Mouse (Mus musculus) CH12.LX (cell line): Measurements from ENCODE around the gene Sik3. TPM values are rescaled to one million over a fixed set of nuclear protein-coding genes. Genes with fewer than 3 reads are reported as not detected.
"Not testable (repeated sequence)": the region's sequence is repeated elsewhere in the genome, so short reads cannot be mapped to it uniquely, and the experiment has no call there.

Experiments used
- DNase-seq: peaks from one replicate; pipeline ENCODE4 v3.0.0-alpha.2; 2013; ENCODE audit errors: extremely low read depth
- H3K27ac ChIP-seq: 2 replicates; pipeline ENCODE4 v1.5.1; 2012; ENCODE audit warnings: low read depth, mild to moderate bottlenecking, control low read depth, moderate library complexity; ENCODE audit not compliant: insufficient read depth
- H3K27me3 ChIP-seq: replicated peaks from 2 replicates; pipeline ENCODE3; 2012; ENCODE audit warnings: inconsistent platforms
- H3K36me3 ChIP-seq, 2 experiments: replicated peaks in 1 of 2; 2 replicates each; pipeline versions ENCODE3 to v1.6.1; 2012; ENCODE audit warnings: inconsistent platforms in 1 of 2, low read length in 1 of 2, mild to moderate bottlenecking in 1 of 2, mixed read lengths in 1 of 2, moderate library complexity in 1 of 2; ENCODE audit not compliant: control insufficient read depth in 1 of 2, insufficient read depth in 1 of 2
- H3K4me1 ChIP-seq, 2 experiments: 2 replicates each; pipeline ENCODE4 v1.6.1; 2012; ENCODE audit warnings: inconsistent platforms in 1 of 2, moderate library complexity in 1 of 2; ENCODE audit not compliant: insufficient read depth in 2 of 2, control insufficient read depth in 1 of 2
- H3K4me2 ChIP-seq: 2 replicates; pipeline ENCODE4 v1.6.1; 2012; ENCODE audit warnings: low read depth, mild to moderate bottlenecking, control low read depth; ENCODE audit not compliant: poor library complexity, insufficient read depth, severe bottlenecking
- H3K4me3 ChIP-seq, 3 experiments: fragments of 150-350 bp in 1 of 3; sonication (generic) in 1 of 3; replicated peaks in 1 of 3; 2 replicates each; pipeline versions ENCODE3 to v1.5.1; 2011 to 2012; ENCODE audit warnings: low read depth in 2 of 3, low read length in 2 of 3, mild to moderate bottlenecking in 2 of 3, moderate library complexity in 2 of 3, control low read depth in 1 of 3, improper control_type of control experiment in 1 of 3, inconsistent platforms in 1 of 3, mixed read lengths in 1 of 3; ENCODE audit not compliant: poor library complexity in 1 of 3
- H3K79me2 ChIP-seq: replicated peaks from 2 replicates; pipeline ENCODE4 v1.6.1; 2012; ENCODE audit warnings: mild to moderate bottlenecking, moderate library complexity; ENCODE audit not compliant: control insufficient read depth, poor library complexity, insufficient read depth, severe bottlenecking; ENCODE audit errors: extremely low read depth
- H3K9ac ChIP-seq: 2 replicates; pipeline ENCODE4 v1.6.1; 2012; ENCODE audit warnings: low read depth, mild to moderate bottlenecking, control low read depth, moderate library complexity; ENCODE audit not compliant: insufficient read depth
- H3K9me3 ChIP-seq: replicated peaks from 2 replicates; pipeline ENCODE3; 2012; ENCODE audit warnings: low read length, inconsistent platforms, mixed read lengths
- CHD1 ChIP-seq: IDR thresholded peaks from 2 replicates; pipeline ENCODE4 v1.6.1; 2012; ENCODE audit warnings: low read depth, low read length, improper control_type of control experiment, inconsistent platforms
- CTCF ChIP-seq, 2 experiments: IDR thresholded peaks in 1 of 2; conservative IDR thresholded peaks in 1 of 2; 2 replicates each; pipeline ENCODE4 v1.5.1; 2011 to 2012; ENCODE audit warnings: low read depth in 2 of 2, low read length in 2 of 2, improper control_type of control experiment in 1 of 2, inconsistent platforms in 1 of 2, mild to moderate bottlenecking in 1 of 2, moderate library complexity in 1 of 2
- EP300 ChIP-seq: IDR thresholded peaks from 2 replicates; pipeline ENCODE4 v1.6.1; 2011; ENCODE audit warnings: low read length, improper control_type of control experiment
- IRF4 ChIP-seq: IDR thresholded peaks from 2 replicates; pipeline ENCODE4 v1.6.1; 2014; ENCODE audit warnings: low read depth, mild to moderate bottlenecking, inconsistent platforms, low read length, improper control_type of control experiment
- JUND ChIP-seq: conservative IDR thresholded peaks from 2 replicates; pipeline ENCODE4 v1.6.1; 2011; ENCODE audit warnings: low read depth, low read length, improper control_type of control experiment
- MAX ChIP-seq: IDR thresholded peaks from 2 replicates; pipeline ENCODE4 v1.6.1; 2011; ENCODE audit warnings: low read length, improper control_type of control experiment
- MAZ ChIP-seq: IDR thresholded peaks from 2 replicates; pipeline ENCODE4 v1.6.1; 2012; ENCODE audit warnings: low read depth, mild to moderate bottlenecking, inconsistent platforms, low read length, improper control_type of control experiment, moderate library complexity
- MEF2A ChIP-seq: IDR thresholded peaks from 2 replicates; pipeline ENCODE4 v1.6.1; 2014; ENCODE audit warnings: low read depth, mild to moderate bottlenecking, inconsistent platforms, low read length, improper control_type of control experiment, borderline replicate concordance
- PAX5 ChIP-seq: IDR thresholded peaks from 2 replicates; pipeline ENCODE4 v1.6.1; 2012; ENCODE audit warnings: low read length, inconsistent platforms, mixed read lengths
- POLR2A ChIP-seq: IDR thresholded peaks from 2 replicates; pipeline ENCODE4 v1.6.1; 2011; ENCODE audit warnings: low read depth, mild to moderate bottlenecking, improper control_type of control experiment, low read length
- RAD21 ChIP-seq: IDR thresholded peaks from 2 replicates; pipeline ENCODE4 v1.6.1; 2011; ENCODE audit warnings: low read depth, mild to moderate bottlenecking, low read length, improper control_type of control experiment, moderate library complexity
- RCOR1 ChIP-seq: conservative IDR thresholded peaks from 2 replicates; pipeline ENCODE4 v1.6.1; 2012; ENCODE audit warnings: low read depth, mild to moderate bottlenecking, inconsistent platforms, low read length, improper control_type of control experiment
- SIN3A ChIP-seq: IDR thresholded peaks from 2 replicates; pipeline ENCODE4 v1.6.1; 2012; ENCODE audit warnings: low read length, improper control_type of control experiment, inconsistent platforms
- USF1 ChIP-seq: IDR thresholded peaks from 2 replicates; pipeline ENCODE4 v1.6.1; 2014; ENCODE audit warnings: low read depth, mild to moderate bottlenecking, inconsistent platforms, low read length, improper control_type of control experiment
- ZC3H11A ChIP-seq: IDR thresholded peaks from 2 replicates; pipeline ENCODE4 v1.6.1; 2012; ENCODE audit warnings: low read depth, mild to moderate bottlenecking, inconsistent platforms, low read length, improper control_type of control experiment
- ZKSCAN1 ChIP-seq: IDR thresholded peaks from 2 replicates; pipeline ENCODE4 v1.6.1; 2012; ENCODE audit warnings: low read depth, inconsistent platforms, low read length, improper control_type of control experiment, borderline replicate concordance
- ZNF384 ChIP-seq: IDR thresholded peaks from 2 replicates; pipeline ENCODE4 v1.6.1; 2012; ENCODE audit warnings: low read depth, low read length, improper control_type of control experiment, inconsistent platforms
- dilution Hi-C: fragments of 300-500 bp; cut with MboI; formaldehyde crosslinking; loops from 2 replicates; pipeline ENCODE4 v1.14.3; 2020; ENCODE audit warnings: low sequenced_read_pairs; ENCODE audit not compliant: extremely low pct_unique_long_range_greater_than_20kb, extremely low pct_ligation_motif_present
- in situ Hi-C: fragments of 300-500 bp; cut with MboI; formaldehyde crosslinking; loops from 3 replicates; pipeline ENCODE4 v1.14.3; 2019; ENCODE audit warnings: low sequenced_read_pairs, low pct_ligation_motif_present, low pct_unique_long_range_greater_than_20kb, mixed read lengths
- polyA plus RNA-seq: library from polyadenylated mRNA; unstranded; fragments of >175 nt; gene quantifications from 2 replicates; pipeline ENCODE4 v1.2.1, GENCODE M21; 2012; ENCODE audit warnings: low read depth; ENCODE audit not compliant: insufficient read length
- total RNA-seq, 2 experiments: library from RNA; depleted of rRNA; stranded (reverse); fragments of 300-350 nt in 1 of 2; fragments of >200 nt in 1 of 2; gene quantifications; 2 replicates each; pipeline ENCODE4 v1.2.3; 2012 to 2014

Gene Sik3
- total and polyA plus RNA-seq, 3 experiments, result 14.9 to 29.8 (median 21.4) TPM

- no peaks in the 10 kb centered on the region for H3K79me2 ChIP-seq
- no peak for DNase-seq
- in situ Hi-C loops (no loop called here), dilution Hi-C loops (no loop called here)
- no peaks in the 10 kb centered on the region for H3K27me3 ChIP-seq
- H3K4me2 ChIP-seq, result no peak overlapping the region
- no peak for TF ChIP-seq RAD21
- no peak for TF ChIP-seq EP300
- TF ChIP-seq MAZ, result no peak
- no peak for TF ChIP-seq POLR2A
- TF ChIP-seq PAX5, result no peak
- no peak for TF ChIP-seq SIN3A
- no peak for TF ChIP-seq MEF2A
- TF ChIP-seq CHD1, result no peak
- no peak for TF ChIP-seq CTCF (conservative IDR thresholded peaks at IDR 0.05 in 1 of 2, IDR thresholded peaks at IDR 0.05 in 1 of 2; ENCODE audit: low read depth in 2 of 2, low read length in 2 of 2)
- no peak for TF ChIP-seq USF1
- TF ChIP-seq MAX, result no peak
- no peak for TF ChIP-seq JUND
- TF ChIP-seq ZC3H11A, result no peak
- no peak for TF ChIP-seq RCOR1
- TF ChIP-seq ZKSCAN1, result no peak
- no peak for TF ChIP-seq IRF4
- no peak for TF ChIP-seq ZNF384
- H3K4me3 ChIP-seq, result no peak overlapping the region
- no peak overlapping the region for H3K27ac ChIP-seq
- no peaks in the 10 kb centered on the region for H3K9me3 ChIP-seq
- peaks cover 22 to 66% of the 10 kb centered on the region in 2 experiments for H3K36me3 ChIP-seq
- peaks cover 0 to 21% of the 10 kb centered on the region in 2 experiments; a peak in 2 of 4 replicates for H3K4me1 ChIP-seq
- H3K9ac ChIP-seq, result no peak overlapping the region
Observed at GRCm38 (mm10) chr9:46129241-46129640, 116.6 kb downstream of the Sik3 start.

- H3K27ac ChIP-seq, H3K9me3 ChIP-seq, H3K4me2 ChIP-seq, in situ Hi-C loops, H3K9ac ChIP-seq, DNase-seq, H3K79me2 ChIP-seq, H3K27me3 ChIP-seq, dilution Hi-C loops, H3K4me3 ChIP-seq, H3K4me1 ChIP-seq: not testable (repeated sequence)
- peaks cover 13 to 39% of the 10 kb centered on the region in 2 experiments for H3K36me3 ChIP-seq
Observed at GRCm38 (mm10) chr9:46132821-46133220, 120.2 kb downstream of the Sik3 start.
